Mouse (Mus musculus) yolk sac, embryonic 10.5 days (tissue): Measurements from ENCODE around the gene Coq3.
A peak's percentile ranks its signal among the peaks of the same experiment; 100 is the strongest.

Experiments
- DNase-seq: peaks from one replicate; pipeline ENCODE4 v3.0.0-alpha.2; 2017; ENCODE audit warnings: low spot score

The Coq3 gene

GRCm38 (mm10) chr4:21879565-21880220 is at the start of gene Coq3:
TSS of gene Coq3 (plus strand) at chr4:21879673.
- peak; percentile 89 for DNase-seq

GRCm38 (mm10) chr4:21832844-21833243 is 46.6 kb upstream of the Coq3 start:
- DNase-seq = no peak

- DNase-seq = peak; percentile 93
Observed at GRCm38 (mm10) chr4:21847481-21848286, 31.8 kb upstream of the Coq3 start, which contains the start of gene Pnisr. TSS of gene Pnisr (plus strand) at chr4:21847583.

GRCm38 (mm10) chr4:21848287-21848630 is 31.2 kb upstream of the Coq3 start:
- peak; percentile 90 for DNase-seq

- no peak for DNase-seq
Observed at GRCm38 (mm10) chr4:21857481-21857880, 22.0 kb upstream of the Coq3 start.

- no peak for DNase-seq
Observed at GRCm38 (mm10) chr4:21865226-21865625, 14.2 kb upstream of the Coq3 start.

GRCm38 (mm10) chr4:21878776-21879175 is 697 bp upstream of the Coq3 start:
- no peak for DNase-seq

- DNase-seq = no peak
Observed at GRCm38 (mm10) chr4:21882806-21883205, 3.3 kb downstream of the Coq3 start.

GRCm38 (mm10) chr4:21885831-21886230 is 6.4 kb downstream of the Coq3 start:
- DNase-seq = no peak

GRCm38 (mm10) chr4:21930971-21931771 is 51.7 kb downstream of the Coq3 start, which contains the start of gene Faxc:
TSS of gene Faxc (plus strand) at chr4:21931329.
- peak; percentile 53 for DNase-seq

- DNase-seq = no peak
Observed at GRCm38 (mm10) chr4:21931772-21932630, 52.5 kb downstream of the Coq3 start.

GRCm38 (mm10) chr4:21935378-21935777 is 55.9 kb downstream of the Coq3 start:
- no peak for DNase-seq

GRCm38 (mm10) chr4:21936424-21936823 is 57.0 kb downstream of the Coq3 start:
- no peak for DNase-seq

- DNase-seq = no peak
Observed at GRCm38 (mm10) chr4:21937890-21938289, 58.4 kb downstream of the Coq3 start.

- no peak for DNase-seq
Observed at GRCm38 (mm10) chr4:21944672-21945071, 65.2 kb downstream of the Coq3 start.

GRCm38 (mm10) chr4:21951444-21951843 is 72.0 kb downstream of the Coq3 start:
- no peak for DNase-seq

- DNase-seq = no peak
Observed at GRCm38 (mm10) chr4:21952255-21952654, 72.8 kb downstream of the Coq3 start.

- peak; percentile 11 for DNase-seq
Observed at GRCm38 (mm10) chr4:21957570-21958321, 78.3 kb downstream of the Coq3 start.
